Mouse (Mus musculus) layer of hippocampus, postnatal 10 days (tissue): ENCODE measurements around the gene Plpp1. TPM values are rescaled to one million over a fixed set of nuclear protein-coding genes. Genes with fewer than 3 reads are reported as not detected.

Experiments
- DNase-seq, 2 experiments: peaks; one replicate each; pipeline ENCODE4 v3.0.0; 2021; ENCODE audit warnings: low spot score in 2 of 2
- total RNA-seq, 2 experiments: library from RNA; stranded (reverse); gene quantifications; 2 replicates each; pipeline ENCODE4 v1.2.3; 2021

Plpp1 gene
- total RNA-seq, 2 experiments from 2014 or later = 35.2 to 35.5 TPM

- DNase-seq = no peak
These were observed 57.3 kb downstream of the Plpp1 start for GRCm38 (mm10) chr13:112857921-112858320.

GRCm38 (mm10) chr13:112859574-112860134 lies 59.1 kb downstream of the Plpp1 start:
- DNase-seq = no peak

GRCm38 (mm10) chr13:112860370-112860769 lies 59.8 kb downstream of the Plpp1 start:
- DNase-seq = no peak

GRCm38 (mm10) chr13:112860911-112861310 lies 60.3 kb downstream of the Plpp1 start:
- DNase-seq = no peak

GRCm38 (mm10) chr13:112861825-112862306 lies 61.3 kb downstream of the Plpp1 start:
- DNase-seq = no peak

GRCm38 (mm10) chr13:112862342-112862741 lies 61.8 kb downstream of the Plpp1 start:
- no peak for DNase-seq

- DNase-seq = no peak
These were observed 62.5 kb downstream of the Plpp1 start for GRCm38 (mm10) chr13:112862978-112863677.

GRCm38 (mm10) chr13:112866782-112867181 lies 66.2 kb downstream of the Plpp1 start:
- no peak for DNase-seq

GRCm38 (mm10) chr13:112867381-112867780 lies 66.8 kb downstream of the Plpp1 start:
- DNase-seq = no peak

GRCm38 (mm10) chr13:112870039-112870690 lies 69.6 kb downstream of the Plpp1 start:
- DNase-seq = no peak

- DNase-seq = no peak
These were observed 71.1 kb downstream of the Plpp1 start for GRCm38 (mm10) chr13:112871500-112872266.

- DNase-seq = no peak
These were observed 86.6 kb downstream of the Plpp1 start for GRCm38 (mm10) chr13:112887234-112887633.

- no peak for DNase-seq
These were observed 101.6 kb downstream of the Plpp1 start for GRCm38 (mm10) chr13:112902176-112902575.

GRCm38 (mm10) chr13:112909663-112910062 lies 109.1 kb downstream of the Plpp1 start:
- peak; percentile 34 to 41 for DNase-seq

- DNase-seq = no peak
These were observed 109.8 kb downstream of the Plpp1 start for GRCm38 (mm10) chr13:112910434-112910833.

Other genes starting within 250 kb of the Plpp1 start
- under 1 TPM; 0.25 to 0.47 TPM for gene Il31ra, start 206.4 kb upstream of the Plpp1 start, total RNA-seq
- gene Ddx4, start 148.3 kb upstream of the Plpp1 start, total RNA-seq = 1 to 10 TPM in 1 of 2 experiments, under 1 TPM in 1; 0.71 to 1.0 TPM
- 10 to 100 TPM; 16.1 to 18.5 TPM for gene Slc38a9, start 140.0 kb upstream of the Plpp1 start, total RNA-seq
- 10 to 100 TPM; 41.9 to 42.6 TPM for gene Mtrex, start 126.6 kb downstream of the Plpp1 start, total RNA-seq
- gene Dhx29, start 126.7 kb downstream of the Plpp1 start, total RNA-seq = 10 to 100 TPM; 24.7 to 25.5 TPM
- gene Ccno, start 187.0 kb downstream of the Plpp1 start, total RNA-seq = 1 to 10 TPM; 1.4 to 1.7 TPM
- under 1 TPM; 0.36 to 0.48 TPM for gene Mcidas, start 193.1 kb downstream of the Plpp1 start, total RNA-seq
- gene Cdc20b, start 234.3 kb downstream of the Plpp1 start, total RNA-seq = under 1 TPM in 1 of 2 experiments, not detected in 1; 0.30 TPM
- gene Gpx8, start 245.6 kb downstream of the Plpp1 start, total RNA-seq = 10 to 100 TPM; 15.5 to 18.5 TPM